Mouse (Mus musculus): ENCODE measurements at regions not wholly inside any gene's neighbourhood (a gene's known extent, or its start where the extent isn't known, plus 50 kb on each side); places are given as distances from the start of the nearest gene placed in this dataset.
A peak's percentile ranks its signal among the peaks of the same experiment; 100 is the strongest.

DNA sequence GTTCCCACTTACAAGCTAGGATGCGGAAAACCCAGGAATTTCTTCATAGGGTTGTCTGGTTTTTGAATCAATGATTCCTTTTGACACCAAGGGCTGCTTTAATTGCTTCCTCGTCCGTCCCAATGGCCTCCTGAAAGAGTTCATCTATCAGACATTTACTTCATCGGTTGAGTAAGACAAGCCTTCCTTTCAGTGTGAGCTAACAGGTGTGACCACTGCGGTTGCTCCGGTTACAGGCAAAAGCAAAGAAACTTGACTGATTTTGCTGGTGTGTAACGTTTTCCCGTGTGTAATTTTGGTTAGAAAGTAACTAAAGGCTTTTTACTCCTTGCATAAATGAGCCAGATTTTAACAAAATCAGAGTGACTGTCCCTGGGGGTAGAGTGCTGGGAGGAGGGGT is 99.6 kb upstream of the Rnaseh2b start:
- no peak for DNase-seq

DNA sequence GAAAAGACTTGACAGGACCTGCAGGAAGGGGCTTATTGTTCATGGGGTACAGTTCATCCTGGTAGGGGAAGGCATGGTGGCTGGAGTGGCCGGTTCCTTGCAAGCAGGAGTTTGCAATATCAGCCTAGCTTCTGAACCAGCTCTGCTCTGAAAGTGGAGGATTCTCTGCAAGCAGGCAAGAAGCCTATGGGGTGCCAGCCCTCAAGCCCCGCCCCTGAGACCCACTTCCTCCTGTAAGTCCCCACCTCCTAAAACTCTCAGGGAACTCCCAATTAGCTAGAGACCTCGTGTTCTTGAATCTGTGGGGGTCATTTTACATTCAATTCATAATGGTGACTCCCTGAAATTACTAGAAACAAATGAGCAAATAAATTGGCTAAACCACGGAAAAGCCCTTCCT is 99.0 kb upstream of the Rnaseh2b start:
- DNase-seq = peak; percentile 76

DNA sequence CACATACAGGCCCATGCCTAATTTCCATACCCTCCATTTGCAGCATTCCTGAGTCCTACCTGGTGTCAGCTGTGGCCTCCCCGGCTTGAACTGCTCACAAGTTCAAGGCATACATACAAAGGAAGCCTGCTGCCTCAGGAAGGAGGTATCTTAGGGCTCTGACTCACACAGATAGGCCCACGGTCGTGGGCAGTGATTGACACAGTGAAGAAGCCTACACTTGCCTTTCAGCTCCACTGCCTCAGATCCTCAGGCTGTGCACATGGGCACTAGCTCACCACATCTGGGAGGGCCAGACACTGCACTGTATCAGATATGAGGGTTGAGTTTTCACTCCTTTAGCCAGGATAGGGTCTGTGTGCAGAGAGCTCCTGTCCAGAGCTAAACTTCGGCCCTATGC is 95.6 kb upstream of the Rnaseh2b start:
- no peak for DNase-seq

DNA sequence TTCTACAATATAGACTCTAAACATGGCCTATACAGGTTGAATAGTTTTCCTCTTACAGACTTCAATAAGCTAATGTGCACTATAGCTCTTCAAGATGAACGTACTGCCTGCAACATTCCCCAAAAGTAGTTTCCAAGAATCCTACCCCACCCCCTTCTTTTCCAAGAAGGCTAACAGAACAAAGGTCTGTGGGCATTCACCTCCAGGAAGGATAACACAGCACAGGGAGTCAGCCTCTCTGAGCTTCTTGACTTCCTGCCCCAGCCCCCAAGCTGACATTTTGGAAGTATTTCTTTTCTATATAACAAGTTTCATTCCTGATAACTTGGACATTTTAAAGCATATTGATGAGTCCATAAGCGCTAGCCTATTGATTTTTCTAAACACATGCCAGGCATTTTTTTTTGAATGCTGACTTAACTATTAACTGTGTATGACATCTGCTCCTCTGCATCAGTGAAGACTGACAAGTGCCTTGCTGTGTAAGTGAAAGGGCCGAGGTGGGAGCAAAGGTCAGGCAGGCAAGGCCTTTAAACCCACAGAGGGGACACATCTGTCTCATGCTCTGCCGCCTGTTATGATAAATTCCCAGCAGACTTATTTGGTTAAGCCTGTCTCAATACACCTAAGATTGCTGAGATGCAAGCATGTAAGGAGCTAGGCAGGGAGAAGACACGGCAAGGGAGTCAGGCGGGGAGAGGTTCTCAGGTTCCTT is 93.8 kb upstream of the Rnaseh2b start:
- DNase-seq = no peak

DNA sequence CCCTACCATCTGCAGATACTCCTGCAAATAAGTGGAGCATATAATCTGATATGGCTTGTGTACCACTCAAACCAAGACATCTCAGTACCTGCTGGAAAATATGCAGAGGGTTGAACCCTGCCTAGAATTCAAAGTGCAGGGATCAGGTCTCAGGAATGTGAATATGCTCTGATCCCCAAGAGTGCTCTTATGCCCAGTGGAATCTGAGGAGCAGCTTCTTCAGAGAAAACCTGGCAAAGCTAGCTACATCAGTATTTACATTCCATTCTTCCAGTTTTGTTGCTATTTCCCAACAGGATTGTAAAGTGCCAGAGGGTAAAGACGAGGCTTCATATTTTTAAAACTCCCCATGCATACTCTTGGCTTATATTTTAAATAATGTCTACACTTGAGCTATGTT is 77.3 kb upstream of the Rnaseh2b start:
- DNase-seq = no peak

DNA sequence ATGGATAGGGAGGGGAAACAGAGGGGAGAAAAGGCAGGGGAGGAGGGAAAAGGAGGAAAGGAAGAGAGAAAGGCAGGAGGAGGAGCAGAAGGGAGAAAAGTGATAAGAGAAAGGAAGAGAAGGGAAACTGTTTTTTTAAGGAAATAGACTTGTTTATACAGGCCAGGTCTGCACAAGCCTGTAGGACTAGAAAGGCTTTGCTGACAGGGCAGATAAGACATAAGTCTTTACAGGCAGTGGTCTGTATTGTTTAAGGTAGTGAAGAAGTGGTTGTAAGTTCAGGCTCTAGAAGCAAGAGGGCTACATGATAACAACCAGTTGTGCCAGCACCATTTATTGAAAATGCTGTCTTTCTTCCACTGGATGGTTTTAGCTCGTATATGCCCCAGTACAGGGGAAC is 75.4 kb upstream of the Rnaseh2b start:
- DNase-seq = no peak

DNA sequence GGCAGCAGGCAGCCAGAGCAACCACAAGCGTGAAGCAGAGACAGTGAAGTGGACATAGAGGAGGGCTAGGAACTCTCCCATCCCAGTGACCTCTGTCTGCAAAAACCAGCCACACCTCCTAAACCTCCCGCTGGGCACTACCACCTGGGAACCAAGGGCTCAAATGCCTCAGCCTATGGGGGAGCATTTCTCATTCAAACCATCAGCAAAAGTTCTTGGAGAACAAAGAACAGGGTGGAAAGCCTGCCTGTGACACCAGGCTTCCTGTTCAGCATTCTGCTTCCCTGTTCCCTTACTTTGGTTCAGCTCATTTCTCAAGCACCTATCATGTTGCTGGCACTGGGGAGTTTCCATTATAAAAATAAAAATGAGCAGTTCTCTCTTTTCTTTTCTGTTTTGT is 74.4 kb upstream of the Rnaseh2b start:
- no peak for DNase-seq

DNA sequence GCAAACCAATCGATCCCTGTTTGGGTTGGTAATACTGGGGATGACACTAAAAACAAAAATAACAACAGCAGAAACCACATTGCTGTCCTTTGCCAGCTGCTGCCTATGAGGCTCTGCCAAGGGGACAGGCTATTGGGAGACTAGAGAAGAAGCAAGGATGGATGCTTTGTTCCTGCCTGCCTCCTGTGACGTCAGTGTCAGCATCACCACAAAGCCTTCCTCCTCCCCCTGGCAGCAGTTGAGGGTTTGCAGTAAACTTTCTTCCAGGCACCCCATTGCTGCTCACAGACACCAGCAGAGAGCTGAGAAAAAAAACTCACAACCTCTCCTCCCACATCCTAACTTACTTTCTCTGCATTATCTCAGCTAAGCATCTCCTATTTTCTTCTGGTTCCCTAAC is 73.7 kb upstream of the Rnaseh2b start:
- peak; percentile 62 for DNase-seq

DNA sequence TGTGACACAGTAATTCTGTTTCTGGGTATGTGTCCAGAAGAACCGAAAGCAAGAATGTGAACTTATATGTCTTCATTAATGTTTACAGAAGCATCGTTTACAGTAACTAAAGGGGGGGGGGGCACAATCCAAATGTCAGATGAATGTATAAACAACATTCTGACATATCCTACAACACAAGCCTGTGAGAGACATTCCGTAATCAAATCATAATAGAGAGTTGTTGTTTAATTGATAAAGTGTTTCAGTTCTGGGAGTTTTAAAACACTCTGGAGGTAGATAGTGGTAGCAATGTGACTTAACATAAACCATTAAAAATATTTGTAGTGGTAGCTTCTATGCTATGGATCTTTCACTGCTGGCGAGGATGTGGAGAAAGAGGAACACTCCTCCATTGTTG is 71.6 kb upstream of the Rnaseh2b start:
- DNase-seq = no peak
